Mouse (Mus musculus): ENCODE results near the gene Prss16.

Gene Prss16

DNA sequence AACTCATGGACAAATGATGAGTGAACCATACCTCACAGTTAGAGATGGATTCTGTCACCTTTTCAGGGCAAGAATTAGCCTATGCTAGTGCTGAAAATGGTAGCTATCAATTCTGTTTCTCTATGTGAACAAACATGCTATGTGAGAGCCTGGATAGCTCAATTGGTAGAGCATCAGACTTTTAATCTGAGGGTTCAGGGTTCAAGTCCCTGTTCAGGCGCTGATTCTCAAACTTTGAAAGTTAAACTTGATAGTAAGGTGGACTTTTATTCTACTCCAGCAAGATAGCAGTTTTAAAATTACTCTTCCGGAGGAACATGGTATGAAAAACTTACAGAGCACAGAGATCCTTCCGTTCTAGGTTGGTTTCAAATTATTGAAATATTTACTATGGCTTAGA, 37.9 kb downstream of the Prss16 start:
- no peak for DNase-seq (ENCODE audit: low spot score)

DNA sequence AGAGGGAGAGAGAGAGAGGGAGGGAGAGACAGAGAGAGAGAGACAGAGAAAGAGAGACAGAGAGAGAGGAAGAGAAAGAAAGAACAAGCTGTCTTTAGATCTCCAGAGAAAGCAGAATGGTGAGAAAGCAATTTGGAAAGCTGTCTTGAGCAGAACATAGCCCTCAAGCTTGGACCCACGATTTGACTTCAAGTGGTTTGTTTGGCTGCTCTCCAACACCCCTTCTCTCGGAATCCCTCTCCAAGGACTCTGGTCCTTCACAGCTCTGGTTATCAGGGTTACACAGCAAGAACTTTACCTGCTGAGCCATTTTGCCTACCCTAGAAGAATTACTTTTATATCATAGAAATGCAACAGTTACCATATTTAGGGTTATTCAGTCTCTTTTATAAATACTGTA, 39.7 kb downstream of the Prss16 start:
- no peak for DNase-seq (ENCODE audit: low spot score)

DNA sequence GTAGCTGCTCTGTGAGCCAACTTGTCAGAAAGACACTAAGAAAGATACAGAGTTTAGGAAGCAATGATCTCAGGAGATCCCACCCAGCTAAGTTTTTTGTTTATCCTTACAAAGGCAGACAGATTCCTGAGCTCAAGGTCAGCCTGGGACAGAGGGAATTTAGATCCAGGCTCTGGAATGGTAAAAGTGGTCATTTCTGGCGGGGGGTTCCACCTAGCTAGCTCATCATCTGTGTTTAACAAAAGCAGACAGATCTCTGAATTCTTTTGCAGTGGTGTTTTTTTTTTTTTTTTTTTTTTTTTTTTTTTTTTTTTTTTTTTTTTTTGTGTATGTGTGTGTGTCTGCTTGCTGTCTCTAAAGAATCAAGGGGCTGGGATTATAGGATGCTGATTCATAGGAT, 40.3 kb downstream of the Prss16 start:
- DNase-seq (ENCODE audit: low spot score): no peak
